Mouse (Mus musculus) heart, adult 2 months (tissue): ENCODE data around the gene Lrrc27. TPM values are rescaled to one million over a fixed set of nuclear protein-coding genes. Genes with fewer than 3 reads are reported as not detected.

ENCODE experiments used
- DNase-seq, 2 experiments: peaks; one replicate each; pipeline ENCODE4 v3.0.0; 2021
- H3K27ac ChIP-seq: fragments of 200-600 bp; 2 replicates; pipeline ENCODE4 v1.8.1; 2022
- H3K27me3 ChIP-seq: fragments of 200-500 bp; 2 replicates; pipeline ENCODE4 v1.6.1; 2012; ENCODE audit warnings: mild to moderate bottlenecking, low read length, inconsistent platforms, mixed read lengths; ENCODE audit not compliant: control insufficient read depth, insufficient read depth
- H3K36me3 ChIP-seq: fragments of 200-500 bp; 2 replicates; pipeline ENCODE4 v1.6.1; 2012; ENCODE audit warnings: low read length, inconsistent platforms; ENCODE audit not compliant: control insufficient read depth, insufficient read depth
- H3K4me1 ChIP-seq: fragments of 200-500 bp; 2 replicates; pipeline ENCODE4 v1.6.1; 2011; ENCODE audit warnings: low read length; ENCODE audit not compliant: control insufficient read depth, insufficient read depth
- H3K4me3 ChIP-seq: fragments of 200-600 bp; 2 replicates; pipeline ENCODE4 v1.8.1; 2022
- H3K79me2 ChIP-seq: fragments of 200-500 bp; replicated peaks from 2 replicates; pipeline ENCODE4 v1.6.1; 2012; ENCODE audit warnings: mild to moderate bottlenecking, inconsistent platforms, low read length, moderate library complexity, mixed read lengths; ENCODE audit not compliant: control insufficient read depth, insufficient read depth
- H3K9ac ChIP-seq: fragments of 200-500 bp; 2 replicates; pipeline ENCODE4 v1.6.1; 2012; ENCODE audit warnings: low read depth, mild to moderate bottlenecking, control low read depth, inconsistent platforms, low read length, mixed read lengths
- CTCF ChIP-seq: fragments of 200-600 bp; IDR thresholded peaks from 2 replicates; pipeline ENCODE4 v1.8.1; 2022; ENCODE audit warnings: antibody characterized with exemption, mild to moderate bottlenecking, moderate library complexity
- EP300 ChIP-seq: fragments of 200-500 bp; IDR thresholded peaks from 2 replicates; pipeline ENCODE4 v1.6.1; 2011; ENCODE audit warnings: low read depth, low read length, control low read depth; ENCODE audit not compliant: insufficient read depth
- POLR2A ChIP-seq: fragments of 200-500 bp; IDR thresholded peaks from 2 replicates; pipeline ENCODE4 v1.6.1; 2011; ENCODE audit warnings: mild to moderate bottlenecking, low read depth, low read length, control low read depth; ENCODE audit not compliant: insufficient read depth
- WGBS: fragments of 180-500 bp; shearing (Covaris S2); methylation state at CpG from one replicate; pipeline ENCODE4 v1.1.7; 2018; 5-methylcytosine and 5-hydroxymethylcytosine counted together
- intact Hi-C: fragments of 180-260 bp; cut with DNase I; formaldehyde crosslinking; loops from one replicate; pipeline ENCODE4 v1.15.1; 2025
- polyA plus RNA-seq: library from polyadenylated mRNA; depleted of rRNA; stranded (reverse); fragments of >200 nt; gene quantifications from 2 replicates; pipeline ENCODE4 v1.2.3, GENCODE M21; 2012
- total RNA-seq, 2 experiments: library from RNA; stranded (reverse); gene quantifications; 2 replicates each; pipeline ENCODE4 v1.2.3; 2021

The Lrrc27 gene
- total and polyA plus RNA-seq, 3 experiments, result 13.3 to 20.6 (median 18.9) TPM

GRCm38 (mm10) chr7:139266431-139266830 lies 53.6 kb downstream of the Lrrc27 start:
- DNase-seq, result peak; percentile 42 to 55

DNA sequence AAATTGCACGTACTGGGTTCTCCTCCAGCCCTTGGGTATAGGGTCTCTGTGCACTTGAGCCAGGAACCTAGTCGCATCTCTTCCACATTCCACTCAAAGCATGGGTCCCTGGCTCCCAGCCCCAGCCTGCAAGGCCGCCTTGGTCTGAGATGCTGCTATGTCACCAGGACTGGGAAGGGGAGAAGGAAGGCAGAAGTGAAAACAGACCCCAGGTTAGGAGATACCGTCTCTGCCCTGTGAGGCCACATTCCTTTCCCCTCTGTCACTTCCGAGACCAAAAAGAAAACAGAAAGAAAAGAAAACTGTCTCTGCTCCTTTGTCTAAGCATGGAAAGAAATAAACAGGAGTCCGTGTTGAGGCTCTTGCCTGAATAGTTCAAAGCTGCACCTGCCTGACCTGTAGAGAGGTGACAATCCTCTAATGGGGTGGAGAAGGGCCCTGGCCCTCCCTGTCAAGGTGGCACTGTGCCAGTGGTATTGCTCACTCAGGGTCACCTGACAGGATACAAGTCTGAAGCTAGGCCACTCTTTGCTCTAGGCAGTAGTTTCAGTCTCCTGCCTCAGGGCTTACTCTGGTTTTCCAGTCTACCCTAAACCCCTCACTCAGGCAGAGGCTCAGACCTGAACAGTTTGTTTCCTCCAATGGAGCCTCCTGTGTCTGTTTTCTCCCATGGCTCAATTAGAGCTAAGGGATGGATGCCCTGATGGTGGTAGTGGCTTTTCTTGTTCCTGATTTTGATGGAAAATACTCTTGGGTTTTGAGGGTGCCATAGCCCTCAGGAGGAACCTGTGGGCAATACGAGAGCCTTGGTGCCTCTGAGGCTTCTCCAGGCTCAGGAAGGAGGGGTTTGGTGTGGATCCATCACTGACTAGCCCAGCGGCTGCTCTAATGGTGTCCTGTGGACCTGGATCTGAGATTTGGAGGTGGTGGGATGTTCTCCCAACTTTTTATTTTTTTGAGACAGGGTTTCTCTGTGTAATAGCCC lies 54.4 kb downstream of the Lrrc27 start:
- TF ChIP-seq CTCF (no peak), EP300 (no peak), POLR2A (no peak)
- H3K27me3 ChIP-seq, result no peaks in the 10 kb centered on the region
- H3K27ac ChIP-seq, result peak overlapping the region; percentile 31; the same call in 1 of the 2 replicates
- intact Hi-C loops, result no loop called here
- no peak overlapping the region for H3K9ac ChIP-seq
- H3K4me1 ChIP-seq, result peaks cover 11% of the 10 kb centered on the region
- H3K4me3 ChIP-seq, result no peak overlapping the region
- H3K36me3 ChIP-seq, result 0 out of 2 replicates have a peak, but pooled peaks cover 2% of the 10 kb centered on the region
- no peak for DNase-seq
- WGBS, result 58% methylated on average over 8 of the region's 8 CpGs
- no peaks in the 10 kb centered on the region; the same call in 1 of the 2 replicates for H3K79me2 ChIP-seq

More at GRCm38 (mm10) chr7:139266431-139266830, 53.6 kb downstream of the Lrrc27 start:
- Histone ChIP-seq H3K27ac (peak overlapping the region; percentile 52; the same call in 1 of the 2 replicates), H3K4me1 (peaks cover 11% of the 10 kb centered on the region), H3K36me3 (0 out of 2 replicates have a peak, but pooled peaks cover 2% of the 10 kb centered on the region), H3K79me2 (no peaks in the 10 kb centered on the region; the same call in 1 of the 2 replicates), H3K4me3 (no peak overlapping the region), H3K9ac (no peak overlapping the region), H3K27me3 (no peaks in the 10 kb centered on the region)
- intact Hi-C loops, result no loop called here
- TF ChIP-seq CTCF (no peak), EP300 (no peak)
- 49% methylated on average over 6 of the region's 6 CpGs for WGBS

GRCm38 (mm10) chr7:139270738-139271137 lies 58.0 kb downstream of the Lrrc27 start:
- Histone ChIP-seq H3K79me2 (no peaks in the 10 kb centered on the region), H3K36me3 (no peaks in the 10 kb centered on the region), H3K27me3 (no peaks in the 10 kb centered on the region), H3K4me3 (no peak overlapping the region), H3K4me1 (peaks cover 18% of the 10 kb centered on the region), H3K27ac (no peak overlapping the region), H3K9ac (no peak overlapping the region)
- DNase-seq, result no peak
- intact Hi-C loops, result no loop called here
- TF ChIP-seq CTCF, result no peak
- no peak for TF ChIP-seq EP300
- no peak for TF ChIP-seq POLR2A
- WGBS, result 93% methylated on average over 1 of the region's 1 CpGs

DNA sequence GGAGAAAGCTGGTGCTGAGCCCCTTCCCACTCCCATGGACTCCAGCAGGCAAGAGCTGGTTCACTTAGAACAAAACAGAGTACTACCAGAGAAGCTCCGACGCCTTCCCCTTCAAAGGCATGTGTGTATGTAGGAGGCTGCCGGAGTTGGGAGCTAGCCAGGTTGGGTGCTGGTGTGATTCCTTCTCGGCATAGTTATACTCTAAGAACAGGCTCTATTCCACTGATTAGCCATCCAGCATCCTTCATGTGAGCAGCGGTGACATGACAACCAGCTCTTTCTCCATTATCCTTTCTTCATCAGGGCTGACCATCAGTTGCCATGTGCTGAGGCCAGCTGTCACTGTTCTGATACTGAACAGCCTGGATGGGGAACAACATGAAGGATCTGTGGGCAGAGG lies 59.1 kb downstream of the Lrrc27 start:
- TF ChIP-seq POLR2A (no peak), EP300 (no peak), CTCF (no peak)
- no peak overlapping the region for H3K27ac ChIP-seq
- intact Hi-C loops, result loop anchor here (2.0 kb wide), 1 partner anchor 25 kb away; no protein-coding TSS in a partner anchor
- H3K79me2 ChIP-seq, result no peaks in the 10 kb centered on the region
- 33% methylated on average over 5 of the region's 5 CpGs for whole genome bisulfite sequencing
- no peaks in the 10 kb centered on the region for H3K36me3 ChIP-seq
- H3K27me3 ChIP-seq, result no peaks in the 10 kb centered on the region
- DNase-seq, result no peak
- no peak overlapping the region for H3K9ac ChIP-seq
- H3K4me3 ChIP-seq, result no peak overlapping the region
- peaks cover 15% of the 10 kb centered on the region for H3K4me1 ChIP-seq

- WGBS, result 15% methylated on average over 1 of the region's 1 CpGs
- Histone ChIP-seq H3K27ac (peak overlapping the region; percentile 72), H3K79me2 (no peaks in the 10 kb centered on the region), H3K4me3 (no peak overlapping the region), H3K4me1 (peaks cover 15% of the 10 kb centered on the region), H3K27me3 (no peaks in the 10 kb centered on the region), H3K9ac (peak overlapping the region; percentile 32; the same call in 1 of the 2 replicates), H3K36me3 (no peaks in the 10 kb centered on the region)
- intact Hi-C loops, result loop anchor here (1.0 to 2.0 kb wide), 2 partner anchors 26 to 39 kb away; no protein-coding TSS in a partner anchor
- TF ChIP-seq POLR2A (no peak), CTCF (no peak), EP300 (no peak)
- peak in 1 of 2 experiments; percentile 30 for DNase-seq
Measured at GRCm38 (mm10) chr7:139272639-139273396, 60.0 kb downstream of the Lrrc27 start.
